Mouse (Mus musculus): ENCODE results near the gene Gm49355.

DNA sequence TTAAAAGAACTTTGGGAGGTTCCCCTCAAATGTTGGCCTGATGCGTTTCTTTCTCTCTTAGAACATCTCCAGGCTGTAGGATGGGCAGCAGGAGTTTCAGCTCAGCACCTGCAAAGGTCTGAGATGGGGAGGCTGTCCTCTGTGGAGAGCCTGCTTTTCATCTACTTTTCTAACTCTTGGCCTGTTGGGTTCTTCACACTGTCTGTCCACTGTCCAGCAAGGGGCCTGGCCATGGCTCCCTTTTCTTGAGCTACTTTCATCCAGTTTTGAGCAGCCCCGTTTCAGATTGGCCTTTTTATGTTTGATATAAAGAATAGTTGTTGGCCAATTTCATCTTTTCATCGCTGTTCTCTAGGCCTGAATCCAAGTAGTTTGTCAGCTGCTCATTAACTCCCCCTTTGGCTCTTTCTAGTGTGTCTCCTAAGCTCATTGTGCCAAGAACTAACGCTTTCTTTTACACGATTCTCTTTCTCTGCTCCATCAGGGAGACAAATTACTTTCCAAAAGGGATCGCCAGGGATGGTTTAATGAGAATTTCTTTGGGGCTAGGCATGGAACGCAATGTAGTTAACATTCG lies 53.7 kb downstream of the Gm49355 start:
- no peak for TF ChIP-seq CHD2 (IDR thresholded peaks at IDR 0.05; ENCODE audit: low read depth, low read length)
- no peak; the same call in 1 of the 2 replicates for TF ChIP-seq ZNF384 (IDR thresholded peaks at IDR 0.05; ENCODE audit: low read depth, low read length)
- TF ChIP-seq MAFK (IDR thresholded peaks at IDR 0.05; ENCODE audit: insufficient read depth, low read depth, low read length) = no peak
- TF ChIP-seq HCFC1 (IDR thresholded peaks at IDR 0.05; ENCODE audit: borderline replicate concordance, insufficient read depth, low read length) = no peak
